Mouse (Mus musculus): ENCODE results near the gene Emilin1. TPM values are rescaled to one million over a fixed set of nuclear protein-coding genes. Genes with fewer than 3 reads are reported as not detected.

The Emilin1 gene
- polyA plus RNA-seq, 1 experiment from 2014 or later: 85.6 TPM

GRCm38 (mm10) chr5:30924614-30925013, 11.4 kb downstream of the Emilin1 start:
- H3K27ac ChIP-seq (replicated peaks): no peak overlapping the region
- H3K9ac ChIP-seq (ENCODE audit: low read length): no peak overlapping the region
- no peaks in the 10 kb centered on the region for H3K27me3 ChIP-seq (ENCODE audit: control insufficient read depth, insufficient read depth, low read length)
- H3K4me3 ChIP-seq (ENCODE audit: low read depth, low read length): no peak overlapping the region
- DNase-seq (ENCODE audit: low spot score) (no peak), ATAC-seq (ENCODE audit: low FRiP score, low TSS enrichment) (no peak)
- H3K4me2 ChIP-seq (replicated peaks; ENCODE audit: low read depth): no peak overlapping the region
- no peaks in the 10 kb centered on the region for H3K4me1 ChIP-seq (replicated peaks; ENCODE audit: control insufficient read depth, insufficient read depth)
- no peaks in the 10 kb centered on the region for H3K9me3 ChIP-seq (ENCODE audit: control insufficient read depth, low read length)
- TF ChIP-seq CTCF (IDR thresholded peaks at IDR 0.05; ENCODE audit: low read depth) (no peak), EP300 (optimal IDR thresholded peaks at IDR 0.05) (no peak)
- WGBS: 81% methylated on average over 8 of the region's 8 CpGs
- no peaks in the 10 kb centered on the region for H3K36me3 ChIP-seq (ENCODE audit: control insufficient read depth, insufficient read depth, low read length)

- H3K9me3 ChIP-seq (ENCODE audit: control insufficient read depth, low read length): no peaks in the 10 kb centered on the region
- H3K4me1 ChIP-seq (replicated peaks; ENCODE audit: control insufficient read depth, insufficient read depth): no peaks in the 10 kb centered on the region
- ATAC-seq (ENCODE audit: low FRiP score, low TSS enrichment) (no peak), DNase-seq (ENCODE audit: low spot score) (no peak)
- WGBS: 95% methylated on average over 5 of the region's 5 CpGs
- no peak for TF ChIP-seq CTCF (IDR thresholded peaks at IDR 0.05; ENCODE audit: low read depth)
- no peak for TF ChIP-seq EP300 (optimal IDR thresholded peaks at IDR 0.05)
- no peak overlapping the region for H3K27ac ChIP-seq (replicated peaks)
- H3K36me3 ChIP-seq (ENCODE audit: control insufficient read depth, insufficient read depth, low read length): no peaks in the 10 kb centered on the region
- H3K4me2 ChIP-seq (replicated peaks; ENCODE audit: low read depth): no peak overlapping the region
- H3K9ac ChIP-seq (ENCODE audit: low read length): no peak overlapping the region
- H3K4me3 ChIP-seq (ENCODE audit: low read depth, low read length): no peak overlapping the region
- H3K27me3 ChIP-seq (ENCODE audit: control insufficient read depth, insufficient read depth, low read length): no peaks in the 10 kb centered on the region
These were observed 12.0 kb downstream of the Emilin1 start for GRCm38 (mm10) chr5:30925217-30925616.

- DNase-seq (ENCODE audit: low spot score) (no peak), ATAC-seq (ENCODE audit: low FRiP score, low TSS enrichment) (no peak)
- Histone ChIP-seq H3K9me3 (ENCODE audit: control insufficient read depth, low read length) (no peaks in the 10 kb centered on the region), H3K27ac (replicated peaks) (no peak overlapping the region), H3K4me2 (replicated peaks; ENCODE audit: low read depth) (no peak overlapping the region), H3K27me3 (ENCODE audit: control insufficient read depth, insufficient read depth, low read length) (no peaks in the 10 kb centered on the region), H3K4me1 (replicated peaks; ENCODE audit: control insufficient read depth, insufficient read depth) (no peaks in the 10 kb centered on the region), H3K4me3 (ENCODE audit: low read depth, low read length) (no peak overlapping the region), H3K9ac (ENCODE audit: low read length) (no peak overlapping the region), H3K36me3 (ENCODE audit: control insufficient read depth, insufficient read depth, low read length) (no peaks in the 10 kb centered on the region)
- TF ChIP-seq CTCF (IDR thresholded peaks at IDR 0.05; ENCODE audit: low read depth): no peak
- TF ChIP-seq EP300 (optimal IDR thresholded peaks at IDR 0.05): no peak
- WGBS: 79% methylated on average over 2 of the region's 2 CpGs
These were observed 12.9 kb downstream of the Emilin1 start for GRCm38 (mm10) chr5:30926073-30926472.

GRCm38 (mm10) chr5:30927945-30928529, 14.8 kb downstream of the Emilin1 start:
- H3K4me3 ChIP-seq (ENCODE audit: low read depth, low read length): no peak overlapping the region
- H3K36me3 ChIP-seq (ENCODE audit: control insufficient read depth, insufficient read depth, low read length): no peaks in the 10 kb centered on the region
- no peaks in the 10 kb centered on the region for H3K27me3 ChIP-seq (ENCODE audit: control insufficient read depth, insufficient read depth, low read length)
- no peak overlapping the region for H3K4me2 ChIP-seq (replicated peaks; ENCODE audit: low read depth)
- TF ChIP-seq EP300 (optimal IDR thresholded peaks at IDR 0.05): no peak
- H3K9me3 ChIP-seq (ENCODE audit: control insufficient read depth, low read length): no peaks in the 10 kb centered on the region
- no peak overlapping the region for H3K9ac ChIP-seq (ENCODE audit: low read length)
- ATAC-seq (ENCODE audit: low FRiP score, low TSS enrichment) (peak; percentile 45; the same call in 1 of the 2 replicates), DNase-seq (ENCODE audit: low spot score) (no peak)
- H3K27ac ChIP-seq (replicated peaks): no peak overlapping the region
- 42% methylated on average over 7 of the region's 7 CpGs for WGBS
- no peaks in the 10 kb centered on the region for H3K4me1 ChIP-seq (replicated peaks; ENCODE audit: control insufficient read depth, insufficient read depth)

- 33% methylated on average over 4 of the region's 4 CpGs for WGBS
- Histone ChIP-seq H3K9ac (ENCODE audit: low read length) (no peak overlapping the region), H3K9me3 (ENCODE audit: control insufficient read depth, low read length) (no peaks in the 10 kb centered on the region), H3K36me3 (ENCODE audit: control insufficient read depth, insufficient read depth, low read length) (no peaks in the 10 kb centered on the region), H3K4me1 (replicated peaks; ENCODE audit: control insufficient read depth, insufficient read depth) (no peaks in the 10 kb centered on the region), H3K4me3 (ENCODE audit: low read depth, low read length) (no peak overlapping the region), H3K4me2 (replicated peaks; ENCODE audit: low read depth) (no peak overlapping the region), H3K27me3 (ENCODE audit: control insufficient read depth, insufficient read depth, low read length) (no peaks in the 10 kb centered on the region), H3K27ac (replicated peaks) (no peak overlapping the region)
- DNase-seq (ENCODE audit: low spot score) (peak; percentile 82), ATAC-seq (ENCODE audit: low FRiP score, low TSS enrichment) (peak; percentile 36; the same call in 1 of the 2 replicates)
- peak; percentile 86 for TF ChIP-seq CTCF (IDR thresholded peaks at IDR 0.05; ENCODE audit: low read depth)
- TF ChIP-seq EP300 (optimal IDR thresholded peaks at IDR 0.05): no peak
These were observed 16.9 kb downstream of the Emilin1 start for GRCm38 (mm10) chr5:30930121-30930520.

GRCm38 (mm10) chr5:30930846-30931245, 17.6 kb downstream of the Emilin1 start:
- no peak overlapping the region for H3K27ac ChIP-seq (replicated peaks)
- H3K9ac ChIP-seq (ENCODE audit: low read length): no peak overlapping the region
- no peaks in the 10 kb centered on the region for H3K9me3 ChIP-seq (ENCODE audit: control insufficient read depth, low read length)
- no peaks in the 10 kb centered on the region for H3K4me1 ChIP-seq (replicated peaks; ENCODE audit: control insufficient read depth, insufficient read depth)
- DNase-seq (ENCODE audit: low spot score): peak; percentile 12
- no peak for TF ChIP-seq EP300 (optimal IDR thresholded peaks at IDR 0.05)
- no peak for TF ChIP-seq CTCF (IDR thresholded peaks at IDR 0.05; ENCODE audit: low read depth)
- no peak overlapping the region for H3K4me2 ChIP-seq (replicated peaks; ENCODE audit: low read depth)
- 72% methylated on average over 6 of the region's 6 CpGs for WGBS
- ATAC-seq (ENCODE audit: low FRiP score, low TSS enrichment): no peak
- H3K27me3 ChIP-seq (ENCODE audit: control insufficient read depth, insufficient read depth, low read length): no peaks in the 10 kb centered on the region
- H3K36me3 ChIP-seq (ENCODE audit: control insufficient read depth, insufficient read depth, low read length): no peaks in the 10 kb centered on the region
- no peak overlapping the region for H3K4me3 ChIP-seq (ENCODE audit: low read depth, low read length)
